Mouse (Mus musculus) hindbrain, embryonic 12.5 days (tissue): ENCODE data around the gene Ms4a5. TPM values are rescaled to one million over a fixed set of nuclear protein-coding genes. Genes with fewer than 3 reads are reported as not detected.
"Not testable (repeated sequence)": the region's sequence is repeated elsewhere in the genome, so short reads cannot be mapped to it uniquely, and the experiment has no call there.

Experiments
- ATAC-seq: fragments of 200-750 bp; cut with Nextera tagmentation; 2 replicates; pipeline ENCODE4 v1.8.0; 2017; ENCODE audit warnings: moderate TSS enrichment; ENCODE audit not compliant: low FRiP score
- H3K27ac ChIP-seq: fragments of 300-500 bp; sonication (generic); 2 replicates; pipeline ENCODE4 v1.5.1; 2016; ENCODE audit warnings: mild to moderate bottlenecking
- H3K27me3 ChIP-seq: fragments of 300-500 bp; sonication (generic); 2 replicates; pipeline ENCODE4 v1.6.1; 2016; ENCODE audit warnings: mild to moderate bottlenecking
- H3K36me3 ChIP-seq: fragments of 300-500 bp; sonication (generic); 2 replicates; pipeline ENCODE4 v1.6.1; 2016; ENCODE audit warnings: mild to moderate bottlenecking
- H3K4me1 ChIP-seq: fragments of 300-500 bp; sonication (generic); 2 replicates; pipeline ENCODE4 v1.6.1; 2016
- H3K4me2 ChIP-seq: fragments of 300-500 bp; sonication (generic); replicated peaks from 2 replicates; pipeline ENCODE4 v1.6.1; 2016; ENCODE audit warnings: mild to moderate bottlenecking
- H3K4me3 ChIP-seq: fragments of 300-500 bp; sonication (generic); 2 replicates; pipeline ENCODE4 v1.5.1; 2016; ENCODE audit warnings: mild to moderate bottlenecking
- H3K9ac ChIP-seq: fragments of 300-500 bp; sonication (generic); 2 replicates; pipeline ENCODE4 v1.6.1; 2016; ENCODE audit warnings: mild to moderate bottlenecking, moderate library complexity
- H3K9me3 ChIP-seq: fragments of 300-500 bp; sonication (generic); replicated peaks from 2 replicates; pipeline ENCODE4 v1.6.1; 2016; ENCODE audit warnings: mild to moderate bottlenecking
- WGBS: fragments of 180-500 bp; shearing (Covaris S2); methylation state at CpG from one replicate; pipeline ENCODE4 v1.1.7; 2016; 5-methylcytosine and 5-hydroxymethylcytosine counted together
- polyA plus RNA-seq: library from polyadenylated mRNA; unstranded; fragments of >200 nt; fragmentation: Nextera tagmentation; extraction: Ambion mirVana; gene quantifications from 2 replicates; pipeline ENCODE4 v1.2.1, GENCODE M21; 2016

Ms4a5 gene
- polyA plus RNA-seq = not detected in 2 replicates

GRCm38 (mm10) chr19:11283773-11284172, at the start of gene Ms4a5:
Gene Ms4a5, minus strand, starts transcription at chr19:11283873.
- H3K4me2 ChIP-seq = no peak within 1 kb of the TSS
- H3K9ac ChIP-seq = no peak within 1 kb of the TSS
- no peaks in the 10 kb centered on the region for H3K27me3 ChIP-seq
- H3K4me1 ChIP-seq = no peaks in the 10 kb centered on the region
- H3K27ac ChIP-seq = no peak within 1 kb of the TSS
- no peak within 1 kb of the TSS for H3K4me3 ChIP-seq
- no peaks in the 10 kb centered on the region for H3K36me3 ChIP-seq
- 84% methylated on average over 2 of the region's 2 CpGs for WGBS
- no peaks in the 10 kb centered on the region for H3K9me3 ChIP-seq
- no peak for ATAC-seq

GRCm38 (mm10) chr19:11321123-11321522, 37.5 kb upstream of the Ms4a5 start:
- no peaks in the 10 kb centered on the region for H3K9me3 ChIP-seq
- no peak overlapping the region for H3K4me3 ChIP-seq
- no peaks in the 10 kb centered on the region for H3K27me3 ChIP-seq
- no peak overlapping the region for H3K4me2 ChIP-seq
- H3K27ac ChIP-seq = no peak overlapping the region
- H3K4me1 ChIP-seq = no peaks in the 10 kb centered on the region
- H3K9ac ChIP-seq = no peak overlapping the region
- 85% methylated on average over 1 of the region's 1 CpGs for WGBS
- H3K36me3 ChIP-seq = no peaks in the 10 kb centered on the region
- ATAC-seq = no peak

- no peaks in the 10 kb centered on the region for H3K27me3 ChIP-seq
These were observed 33.1 kb upstream of the Ms4a5 start for GRCm38 (mm10) chr19:11316786-11317185.

GRCm38 (mm10) chr19:11314354-11314753, 30.7 kb upstream of the Ms4a5 start, which contains the start of gene Ms4a14:
Gene Ms4a14, minus strand, starts transcription at chr19:11314454.
- no peak for ATAC-seq
- Histone ChIP-seq H3K27me3 (no peaks in the 10 kb centered on the region), H3K9ac (no peak within 1 kb of the TSS), H3K4me1 (no peaks in the 10 kb centered on the region), H3K9me3 (no peaks in the 10 kb centered on the region), H3K4me3 (no peak within 1 kb of the TSS), H3K4me2 (no peak within 1 kb of the TSS), H3K27ac (no peak within 1 kb of the TSS), H3K36me3 (no peaks in the 10 kb centered on the region)
- WGBS = 78% methylated on average over 1 of the region's 1 CpGs

More at GRCm38 (mm10) chr19:11316786-11317185, 33.1 kb upstream of the Ms4a5 start:
- no peak overlapping the region for H3K9ac ChIP-seq
- 85% methylated on average over 4 of the region's 4 CpGs for WGBS
- no peaks in the 10 kb centered on the region for H3K36me3 ChIP-seq
- H3K27ac ChIP-seq = no peak overlapping the region
- H3K4me1 ChIP-seq = no peaks in the 10 kb centered on the region
- no peaks in the 10 kb centered on the region for H3K9me3 ChIP-seq
- no peak for ATAC-seq
- no peak overlapping the region for H3K4me3 ChIP-seq
- H3K4me2 ChIP-seq = no peak overlapping the region

GRCm38 (mm10) chr19:11308888-11309287, 25.2 kb upstream of the Ms4a5 start:
- H3K9me3 ChIP-seq = no peaks in the 10 kb centered on the region
- H3K9ac ChIP-seq = no peak overlapping the region
- no peaks in the 10 kb centered on the region for H3K4me1 ChIP-seq
- no peak overlapping the region for H3K27ac ChIP-seq
- H3K27me3 ChIP-seq = no peaks in the 10 kb centered on the region
- no peak for ATAC-seq
- H3K4me2 ChIP-seq = no peak overlapping the region
- H3K36me3 ChIP-seq = no peaks in the 10 kb centered on the region
- no peak overlapping the region for H3K4me3 ChIP-seq

- not testable (repeated sequence) for H3K4me2 ChIP-seq, H3K4me1 ChIP-seq, ATAC-seq, H3K4me3 ChIP-seq, H3K27me3 ChIP-seq, H3K9ac ChIP-seq, H3K36me3 ChIP-seq, H3K27ac ChIP-seq, H3K9me3 ChIP-seq
- 40% methylated on average over 4 of the region's 4 CpGs for WGBS
These were observed 15.9 kb upstream of the Ms4a5 start for GRCm38 (mm10) chr19:11299529-11299928.

GRCm38 (mm10) chr19:11298939-11299338, 15.3 kb upstream of the Ms4a5 start:
- H3K4me2 ChIP-seq = no peak overlapping the region

GRCm38 (mm10) chr19:11293616-11294015, 9.9 kb upstream of the Ms4a5 start:
- H3K4me3 ChIP-seq = peak overlapping the region; percentile 29; the same call in 1 of the 2 replicates
- H3K9ac ChIP-seq, H3K9me3 ChIP-seq, H3K36me3 ChIP-seq, H3K27ac ChIP-seq, H3K27me3 ChIP-seq, ATAC-seq, H3K4me1 ChIP-seq: not testable (repeated sequence)
- WGBS = 11% methylated on average over 3 of the region's 3 CpGs
- peak overlapping the region; percentile 50 for H3K4me2 ChIP-seq

More at GRCm38 (mm10) chr19:11298939-11299338, 15.3 kb upstream of the Ms4a5 start:
- no peak for ATAC-seq
- no peaks in the 10 kb centered on the region for H3K27me3 ChIP-seq
- no peak overlapping the region for H3K4me3 ChIP-seq
- WGBS = 39% methylated on average over 2 of the region's 2 CpGs
- H3K9me3 ChIP-seq = no peaks in the 10 kb centered on the region
- H3K9ac ChIP-seq = no peak overlapping the region
- no peak overlapping the region for H3K27ac ChIP-seq
- no peaks in the 10 kb centered on the region for H3K4me1 ChIP-seq
- no peaks in the 10 kb centered on the region for H3K36me3 ChIP-seq

GRCm38 (mm10) chr19:11292990-11293389, 9.3 kb upstream of the Ms4a5 start:
- H3K36me3 ChIP-seq = no peaks in the 10 kb centered on the region
- H3K9me3 ChIP-seq = no peaks in the 10 kb centered on the region
- no peak for ATAC-seq
- H3K4me3 ChIP-seq = peak overlapping the region; percentile 29
- H3K4me1 ChIP-seq = no peaks in the 10 kb centered on the region
- H3K27me3 ChIP-seq = no peaks in the 10 kb centered on the region
- H3K27ac ChIP-seq = no peak overlapping the region
- 10% methylated on average over 12 of the region's 12 CpGs for WGBS
- H3K4me2 ChIP-seq = peak overlapping the region; percentile 50
- peak overlapping the region; percentile 53; the same call in 1 of the 2 replicates for H3K9ac ChIP-seq

- no peak overlapping the region for H3K27ac ChIP-seq
- no peak overlapping the region for H3K4me3 ChIP-seq
- WGBS = 91% methylated on average over 3 of the region's 3 CpGs
- H3K27me3 ChIP-seq = no peaks in the 10 kb centered on the region
- no peaks in the 10 kb centered on the region for H3K9me3 ChIP-seq
- no peaks in the 10 kb centered on the region for H3K4me1 ChIP-seq
- no peaks in the 10 kb centered on the region for H3K36me3 ChIP-seq
- no peak overlapping the region for H3K9ac ChIP-seq
- no peak overlapping the region for H3K4me2 ChIP-seq
- no peak for ATAC-seq
These were observed 3.5 kb downstream of the Ms4a5 start for GRCm38 (mm10) chr19:11280223-11280622.

- Histone ChIP-seq H3K4me2 (no peak overlapping the region), H3K9me3 (no peaks in the 10 kb centered on the region), H3K4me3 (no peak overlapping the region), H3K9ac (no peak overlapping the region), H3K27ac (no peak overlapping the region), H3K4me1 (no peaks in the 10 kb centered on the region), H3K27me3 (no peaks in the 10 kb centered on the region), H3K36me3 (no peaks in the 10 kb centered on the region)
- WGBS = 78% methylated on average over 5 of the region's 5 CpGs
- ATAC-seq = no peak
These were observed 7.2 kb downstream of the Ms4a5 start for GRCm38 (mm10) chr19:11276431-11276830.

GRCm38 (mm10) chr19:11266956-11267355, 16.7 kb downstream of the Ms4a5 start:
- no peak overlapping the region for H3K9ac ChIP-seq
- no peak overlapping the region for H3K27ac ChIP-seq
- H3K36me3 ChIP-seq = no peaks in the 10 kb centered on the region
- H3K4me2 ChIP-seq = no peak overlapping the region
- no peak for ATAC-seq
- WGBS = 85% methylated on average over 4 of the region's 4 CpGs
- H3K4me3 ChIP-seq = no peak overlapping the region
- H3K27me3 ChIP-seq = no peaks in the 10 kb centered on the region
- no peaks in the 10 kb centered on the region for H3K4me1 ChIP-seq
- H3K9me3 ChIP-seq = no peaks in the 10 kb centered on the region

- 86% methylated on average over 8 of the region's 8 CpGs for WGBS
- Histone ChIP-seq H3K4me3 (no peak within 1 kb of the TSS), H3K9me3 (no peaks in the 10 kb centered on the region), H3K4me2 (no peak within 1 kb of the TSS), H3K27ac (no peak within 1 kb of the TSS), H3K36me3 (no peaks in the 10 kb centered on the region), H3K4me1 (no peaks in the 10 kb centered on the region), H3K27me3 (no peaks in the 10 kb centered on the region), H3K9ac (no peak within 1 kb of the TSS)
- no peak for ATAC-seq
These were observed 17.4 kb downstream of the Ms4a5 start, which contains the start of gene Ms4a1 for GRCm38 (mm10) chr19:11266052-11266845. Gene Ms4a1, minus strand, starts transcription at chr19:11266241.
